In the genomic region with DNA sequence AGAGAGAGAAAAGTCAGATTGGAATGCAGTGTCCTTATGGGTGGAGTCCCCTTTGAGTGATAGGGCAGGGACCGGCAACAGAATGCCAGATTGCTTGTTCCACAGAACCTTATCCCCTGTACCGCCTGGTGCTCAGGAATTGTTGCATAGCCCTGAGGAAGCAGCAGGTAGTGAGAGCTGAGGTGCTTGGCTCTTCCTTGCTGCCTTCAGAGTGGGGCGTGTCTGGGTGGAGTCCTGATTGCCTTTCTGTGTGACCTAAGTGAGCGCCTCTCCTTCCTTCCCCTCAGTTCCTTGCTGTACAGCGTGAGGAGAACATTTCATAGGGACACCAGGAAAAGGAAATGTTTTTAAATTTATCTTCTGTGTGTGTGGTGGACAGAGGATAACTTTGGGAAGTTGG, we compare ENCODE assay signal across 11 mouse cellular contexts. TPM values are rescaled to one million over a fixed set of nuclear protein-coding genes. Genes with fewer than 3 reads are reported as not detected.
DNase-seq lines count a peak whose midpoint lies in the region; ATAC-seq and TF ChIP-seq lines count a peak whose summit lies in the region.
"Had no signal": no experiment of that assay in that cellular context is flagged by ENCODE, and none has a peak within 500 bp of the region (broad histone marks: within the 10 kb centered on the region; RNA-seq: fewer than 3 reads in every experiment).

No protein-coding gene starts in this region.

- no peaks in the 10 kb centered on the region for H3K9me3 ChIP-seq in heart, postnatal 0 days (replicated peaks; ENCODE audit: control insufficient read depth, low read length)
- no peaks in the 10 kb centered on the region for H3K9me3 ChIP-seq in lung, embryonic 15.5 days

- no peaks in the 10 kb centered on the region for H3K27me3 ChIP-seq in kidney, adult 2 months (replicated peaks; ENCODE audit: control insufficient read depth, insufficient read depth, low read length)
- H3K27me3 ChIP-seq in heart, postnatal 0 days (ENCODE audit: control insufficient read depth, insufficient read depth, low read length): no peaks in the 10 kb centered on the region
- no peaks in the 10 kb centered on the region for H3K27me3 ChIP-seq in lung, embryonic 15.5 days

- DNase-seq in kidney, adult 2 months: peak; percentile 45
- no peak for DNase-seq in kidney, adult 8-10 months
- peak; percentile 97 for DNase-seq in R1 (ENCODE audit: low read depth, low spot score)
- no peak for DNase-seq in heart, postnatal 0 days (ENCODE audit: low spot score)
- DNase-seq in cerebellum, postnatal 10 days: no peak
- no peak for DNase-seq in urinary bladder, postnatal 25 days (ENCODE audit: low spot score)
- DNase-seq in retina, embryonic 14.5 days (ENCODE audit: low spot score): no peak
- DNase-seq: cerebellum, adult 8-10 months; right cerebral cortex, postnatal 4 days had no signal

- no peak overlapping the region for H3K9ac ChIP-seq in heart, postnatal 0 days (replicated peaks; ENCODE audit: low read depth, low read length)
- no peak overlapping the region for H3K9ac ChIP-seq in lung, embryonic 15.5 days

- no peak for TF ChIP-seq EP300 in heart, postnatal 0 days (IDR thresholded peaks at IDR 0.05; ENCODE audit: low read depth)

- TF ChIP-seq POLR2A in kidney, adult 2 months (IDR thresholded peaks at IDR 0.05; ENCODE audit: low read depth, low read length): no peak

- TF ChIP-seq CTCF in kidney, adult 2 months (conservative IDR thresholded peaks at IDR 0.05; ENCODE audit: insufficient read depth, insufficient read length, low read depth, low read length): no peak
- TF ChIP-seq CTCF in heart, postnatal 0 days (IDR thresholded peaks at IDR 0.05; ENCODE audit: low read depth): no peak

- peaks cover 42% of the 10 kb centered on the region for H3K4me1 ChIP-seq in kidney, adult 2 months (ENCODE audit: control insufficient read depth, insufficient read depth, low read length)
- peaks cover 59% of the 10 kb centered on the region for H3K4me1 ChIP-seq in heart, postnatal 0 days (ENCODE audit: control insufficient read depth, insufficient read depth)
- peaks cover 56% of the 10 kb centered on the region for H3K4me1 ChIP-seq in lung, embryonic 15.5 days

- H3K4me2 ChIP-seq in heart, postnatal 0 days (ENCODE audit: low read depth, low read length): peak overlapping the region; percentile 3; the same call in 1 of the 2 replicates
- H3K4me2 ChIP-seq in lung, embryonic 15.5 days: peak overlapping the region; percentile 11; the same call in 1 of the 2 replicates

- H3K27ac ChIP-seq in kidney, adult 2 months (ENCODE audit: insufficient read depth, low read depth, low read length): peak overlapping the region; percentile 22
- peak overlapping the region; percentile 68 for H3K27ac ChIP-seq in heart, postnatal 0 days (ENCODE audit: low read depth)
- peak overlapping the region; percentile 15; the same call in 1 of the 2 replicates for H3K27ac ChIP-seq in lung, embryonic 15.5 days

- no peak for ATAC-seq in heart, postnatal 0 days (ENCODE audit: insufficient read depth, low read depth)
- no peak for ATAC-seq in lung, embryonic 15.5 days (ENCODE audit: borderline replicate concordance, extremely low read depth, low FRiP score, low TSS enrichment)

- no peaks in the 10 kb centered on the region for H3K36me3 ChIP-seq in kidney, adult 2 months (ENCODE audit: control insufficient read depth, insufficient read depth, low read length)
- H3K36me3 ChIP-seq in heart, postnatal 0 days (replicated peaks; ENCODE audit: control insufficient read depth, insufficient read depth, low read length): peaks cover 15% of the 10 kb centered on the region
- no peaks in the 10 kb centered on the region; the same call in 1 of the 2 replicates for H3K36me3 ChIP-seq in lung, embryonic 15.5 days

- no peak overlapping the region for H3K4me3 ChIP-seq in kidney, adult 2 months (ENCODE audit: insufficient read depth, low read depth, low read length)
- H3K4me3 ChIP-seq in heart, postnatal 0 days (ENCODE audit: low read depth, low read length): no peak overlapping the region
- no peak overlapping the region for H3K4me3 ChIP-seq in lung, embryonic 15.5 days
- H3K4me3 ChIP-seq: erythroblast, embryonic 14.5 days had no signal

- 55% methylated on average over 5 of the region's 5 CpGs for WGBS in kidney, adult 2 months
- 40% methylated on average over 5 of the region's 5 CpGs for WGBS in heart, postnatal 0 days
- 58% methylated on average over 5 of the region's 5 CpGs for WGBS in lung, embryonic 15.5 days

RNA-seq across cellular contexts. Expression of a gene that starts 4.8 kb away (rescaled TPM):
- 102 and 134 TPM in 2 replicates for polyA plus RNA-seq in kidney, adult 2 months (2012; rRNA removed)
- total RNA-seq in heart, postnatal 0 days (2014; rRNA removed; ENCODE audit: low replicate concordance): 131 and 177 TPM in 2 replicates
- 355 and 363 TPM in 2 replicates for polyA plus RNA-seq in heart, postnatal 0 days (2015; fragmentation: Nextera tagmentation; extraction: Ambion mirVana)
- polyA plus RNA-seq in lung, embryonic 15.5 days (2015; fragmentation: Nextera tagmentation; extraction: Ambion mirVana): 454 and 467 TPM in 2 replicates

Comparison
In these comparisons a context has a peak if more than half of its experiments do, and no peak if none do; other contexts are left out.
1. DNase-seq: peak in kidney, adult 2 months (single experiment) and R1 (single experiment); none in kidney, adult 8-10 months (0 of 2), heart, postnatal 0 days (single experiment), cerebellum, postnatal 10 days (0 of 2), urinary bladder, postnatal 25 days (single experiment) and retina, embryonic 14.5 days (single experiment).
2. H3K27ac ChIP-seq: peak in every context shown above with its lines; median percentile 68 in heart, postnatal 0 days; 22 in kidney, adult 2 months; 15 in lung, embryonic 15.5 days.